Mouse (Mus musculus): ENCODE data around the gene Ntf5.

DNA sequence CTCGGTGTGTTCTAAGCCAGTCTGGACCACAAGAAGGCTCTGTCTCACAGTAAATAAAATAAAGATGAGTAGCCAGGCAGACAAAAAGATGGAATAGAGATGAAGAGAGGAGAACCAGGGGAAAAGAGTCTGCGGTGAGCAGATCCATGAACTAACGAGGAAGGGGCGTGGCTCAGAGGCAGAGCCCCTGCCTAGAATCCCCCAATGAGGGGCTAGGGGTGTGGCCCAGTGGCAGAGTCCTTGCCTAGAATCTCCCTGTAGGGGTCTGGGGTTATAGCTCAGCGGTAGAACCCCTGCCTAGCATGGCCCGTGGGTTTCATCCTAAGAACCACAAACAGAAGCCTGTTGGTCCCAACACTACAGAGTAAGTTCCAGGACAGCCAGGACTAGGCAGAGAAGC is 23.6 kb downstream of the Ntf5 start:
- TF ChIP-seq CTCF (conservative IDR thresholded peaks at IDR 0.05; ENCODE audit: low read length): no peak
- no peak for TF ChIP-seq NANOG (IDR thresholded peaks at IDR 0.05; ENCODE audit: borderline replicate concordance, low read length)
- TF ChIP-seq POU5F1 (IDR thresholded peaks at IDR 0.05; ENCODE audit: borderline replicate concordance, low read length): no peak
